Mouse (Mus musculus): ENCODE data around the gene Fbxo40.

GRCm38 (mm10) chr16:36941137-36941727, 49.0 kb downstream of the Fbxo40 start:
- TF ChIP-seq POLR2A (IDR thresholded peaks at IDR 0.05; ENCODE audit: insufficient read depth, low read depth, low read length) (no peak), CTCF (IDR thresholded peaks at IDR 0.05; ENCODE audit: insufficient read depth, low read depth, low read length) (no peak)

All from olfactory bulb, adult 2 months (tissue).